Mouse (Mus musculus) CH12.LX (cell line): ENCODE measurements at regions not wholly inside any gene's neighbourhood (a gene's known extent, or its start where the extent isn't known, plus 50 kb on each side); places are given as distances from the start of the nearest gene placed in this dataset.

ENCODE experiments used
- DNase-seq: peaks from one replicate; pipeline ENCODE4 v3.0.0-alpha.2; 2013; ENCODE audit errors: extremely low read depth
- H3K27ac ChIP-seq: 2 replicates; pipeline ENCODE4 v1.5.1; 2012; ENCODE audit warnings: low read depth, mild to moderate bottlenecking, control low read depth, moderate library complexity; ENCODE audit not compliant: insufficient read depth
- H3K27me3 ChIP-seq: replicated peaks from 2 replicates; pipeline ENCODE3; 2012; ENCODE audit warnings: inconsistent platforms
- H3K36me3 ChIP-seq, 2 experiments: replicated peaks in 1 of 2; 2 replicates each; pipeline versions ENCODE3 to v1.6.1; 2012; ENCODE audit warnings: inconsistent platforms in 1 of 2, low read length in 1 of 2, mild to moderate bottlenecking in 1 of 2, mixed read lengths in 1 of 2, moderate library complexity in 1 of 2; ENCODE audit not compliant: control insufficient read depth in 1 of 2, insufficient read depth in 1 of 2
- H3K4me1 ChIP-seq, 2 experiments: 2 replicates each; pipeline ENCODE4 v1.6.1; 2012; ENCODE audit warnings: inconsistent platforms in 1 of 2, moderate library complexity in 1 of 2; ENCODE audit not compliant: insufficient read depth in 2 of 2, control insufficient read depth in 1 of 2
- H3K4me2 ChIP-seq: 2 replicates; pipeline ENCODE4 v1.6.1; 2012; ENCODE audit warnings: low read depth, mild to moderate bottlenecking, control low read depth; ENCODE audit not compliant: poor library complexity, insufficient read depth, severe bottlenecking
- H3K4me3 ChIP-seq, 3 experiments: fragments of 150-350 bp in 1 of 3; sonication (generic) in 1 of 3; replicated peaks in 1 of 3; 2 replicates each; pipeline versions ENCODE3 to v1.5.1; 2011 to 2012; ENCODE audit warnings: low read depth in 2 of 3, low read length in 2 of 3, mild to moderate bottlenecking in 2 of 3, moderate library complexity in 2 of 3, control low read depth in 1 of 3, improper control_type of control experiment in 1 of 3, inconsistent platforms in 1 of 3, mixed read lengths in 1 of 3; ENCODE audit not compliant: poor library complexity in 1 of 3
- H3K79me2 ChIP-seq: replicated peaks from 2 replicates; pipeline ENCODE4 v1.6.1; 2012; ENCODE audit warnings: mild to moderate bottlenecking, moderate library complexity; ENCODE audit not compliant: control insufficient read depth, poor library complexity, insufficient read depth, severe bottlenecking; ENCODE audit errors: extremely low read depth
- H3K9ac ChIP-seq: 2 replicates; pipeline ENCODE4 v1.6.1; 2012; ENCODE audit warnings: low read depth, mild to moderate bottlenecking, control low read depth, moderate library complexity; ENCODE audit not compliant: insufficient read depth
- H3K9me3 ChIP-seq: replicated peaks from 2 replicates; pipeline ENCODE3; 2012; ENCODE audit warnings: low read length, inconsistent platforms, mixed read lengths
- CTCF ChIP-seq, 2 experiments: IDR thresholded peaks in 1 of 2; conservative IDR thresholded peaks in 1 of 2; 2 replicates each; pipeline ENCODE4 v1.5.1; 2011 to 2012; ENCODE audit warnings: low read depth in 2 of 2, low read length in 2 of 2, improper control_type of control experiment in 1 of 2, inconsistent platforms in 1 of 2, mild to moderate bottlenecking in 1 of 2, moderate library complexity in 1 of 2
- E2F4 ChIP-seq: IDR thresholded peaks from 2 replicates; pipeline ENCODE4 v1.6.1; 2011; ENCODE audit warnings: low read depth, low read length, improper control_type of control experiment; ENCODE audit not compliant: insufficient replicate concordance
- ELF1 ChIP-seq: IDR thresholded peaks from 2 replicates; pipeline ENCODE4 v1.6.1; 2014; ENCODE audit warnings: low read depth, mild to moderate bottlenecking, inconsistent platforms, low read length, improper control_type of control experiment
- EP300 ChIP-seq: IDR thresholded peaks from 2 replicates; pipeline ENCODE4 v1.6.1; 2011; ENCODE audit warnings: low read length, improper control_type of control experiment
- ETS1 ChIP-seq: conservative IDR thresholded peaks from 2 replicates; pipeline ENCODE4 v1.6.1; 2012; ENCODE audit warnings: low read depth, mild to moderate bottlenecking, inconsistent platforms, low read length, improper control_type of control experiment, moderate library complexity
- HCFC1 ChIP-seq: IDR thresholded peaks from 2 replicates; pipeline ENCODE4 v1.6.1; 2012; ENCODE audit warnings: low read depth, mild to moderate bottlenecking, inconsistent platforms, low read length, improper control_type of control experiment
- IRF4 ChIP-seq: IDR thresholded peaks from 2 replicates; pipeline ENCODE4 v1.6.1; 2014; ENCODE audit warnings: low read depth, mild to moderate bottlenecking, inconsistent platforms, low read length, improper control_type of control experiment
- JUN ChIP-seq: IDR thresholded peaks from 2 replicates; pipeline ENCODE4 v1.6.1; 2011; ENCODE audit warnings: low read depth, mild to moderate bottlenecking, low read length, improper control_type of control experiment, moderate library complexity; ENCODE audit not compliant: insufficient read depth
- JUND ChIP-seq: conservative IDR thresholded peaks from 2 replicates; pipeline ENCODE4 v1.6.1; 2011; ENCODE audit warnings: low read depth, low read length, improper control_type of control experiment
- MAFK ChIP-seq: IDR thresholded peaks from 2 replicates; pipeline ENCODE4 v1.6.1; 2011; ENCODE audit warnings: low read length, improper control_type of control experiment; ENCODE audit not compliant: insufficient replicate concordance
- MAX ChIP-seq: IDR thresholded peaks from 2 replicates; pipeline ENCODE4 v1.6.1; 2011; ENCODE audit warnings: low read length, improper control_type of control experiment
- MXI1 ChIP-seq: IDR thresholded peaks from 2 replicates; pipeline ENCODE4 v1.6.1; 2011; ENCODE audit warnings: mild to moderate bottlenecking, low read depth, low read length, improper control_type of control experiment
- MYC ChIP-seq: IDR thresholded peaks from 2 replicates; pipeline ENCODE4 v1.6.1; 2011; ENCODE audit warnings: low read depth, mild to moderate bottlenecking, improper control_type of control experiment, low read length
- NELFE ChIP-seq: IDR thresholded peaks from 2 replicates; pipeline ENCODE4 v1.6.1; 2011; ENCODE audit warnings: low read depth, low read length, improper control_type of control experiment
- NRF1 ChIP-seq: IDR thresholded peaks from 2 replicates; pipeline ENCODE4 v1.6.1; 2014; ENCODE audit warnings: low read depth, mild to moderate bottlenecking, inconsistent platforms, low read length, improper control_type of control experiment, moderate library complexity
- POLR2AphosphoS2 ChIP-seq: IDR thresholded peaks from 2 replicates; pipeline ENCODE4 v1.6.1; 2011; ENCODE audit warnings: low read depth, low read length, improper control_type of control experiment
- SMC3 ChIP-seq: IDR thresholded peaks from 2 replicates; pipeline ENCODE4 v1.6.1; 2011; ENCODE audit warnings: low read depth, low read length, improper control_type of control experiment
- UBTF ChIP-seq: IDR thresholded peaks from 2 replicates; pipeline ENCODE4 v1.6.1; 2012; ENCODE audit warnings: low read depth, mild to moderate bottlenecking, inconsistent platforms, low read length, improper control_type of control experiment, moderate library complexity
- USF2 ChIP-seq: conservative IDR thresholded peaks from 2 replicates; pipeline ENCODE4 v1.6.1; 2011; ENCODE audit warnings: low read depth, low read length, improper control_type of control experiment
- ZKSCAN1 ChIP-seq: IDR thresholded peaks from 2 replicates; pipeline ENCODE4 v1.6.1; 2012; ENCODE audit warnings: low read depth, inconsistent platforms, low read length, improper control_type of control experiment, borderline replicate concordance
- ZNF384 ChIP-seq: IDR thresholded peaks from 2 replicates; pipeline ENCODE4 v1.6.1; 2012; ENCODE audit warnings: low read depth, low read length, improper control_type of control experiment, inconsistent platforms
- dilution Hi-C: fragments of 300-500 bp; cut with MboI; formaldehyde crosslinking; loops from 2 replicates; pipeline ENCODE4 v1.14.3; 2020; ENCODE audit warnings: low sequenced_read_pairs; ENCODE audit not compliant: extremely low pct_unique_long_range_greater_than_20kb, extremely low pct_ligation_motif_present
- in situ Hi-C: fragments of 300-500 bp; cut with MboI; formaldehyde crosslinking; loops from 3 replicates; pipeline ENCODE4 v1.14.3; 2019; ENCODE audit warnings: low sequenced_read_pairs, low pct_ligation_motif_present, low pct_unique_long_range_greater_than_20kb, mixed read lengths

- H3K4me1 ChIP-seq = peaks cover 3 to 23% of the 10 kb centered on the region in 2 experiments; a peak in 3 of 4 replicates
- no peak overlapping the region for H3K27ac ChIP-seq
- H3K27me3 ChIP-seq = no peaks in the 10 kb centered on the region
- no peak overlapping the region for H3K9ac ChIP-seq
- no peak overlapping the region for H3K4me3 ChIP-seq
- H3K9me3 ChIP-seq = no peaks in the 10 kb centered on the region
- no peaks in the 10 kb centered on the region for H3K36me3 ChIP-seq
- in situ Hi-C loops = no loop called here
- TF ChIP-seq MYC (no peak), ZKSCAN1 (no peak), CTCF (conservative IDR thresholded peaks at IDR 0.05 in 1 of 2, IDR thresholded peaks at IDR 0.05 in 1 of 2; ENCODE audit: low read depth in 2 of 2, low read length in 2 of 2) (no peak), IRF4 (no peak), MAFK (no peak)
- dilution Hi-C loops = no loop called here
- no peaks in the 10 kb centered on the region for H3K79me2 ChIP-seq
- H3K4me2 ChIP-seq = no peak overlapping the region
- DNase-seq = no peak
These were observed 180.3 kb downstream of the Cog6 start for GRCm38 (mm10) chr3:52836780-52837179.

- H3K79me2 ChIP-seq = no peaks in the 10 kb centered on the region
- no peak overlapping the region for H3K27ac ChIP-seq
- no peaks in the 10 kb centered on the region for H3K27me3 ChIP-seq
- no peaks in the 10 kb centered on the region for H3K36me3 ChIP-seq
- peaks cover 6 to 33% of the 10 kb centered on the region in 2 experiments; a peak in 3 of 4 replicates for H3K4me1 ChIP-seq
- H3K4me2 ChIP-seq = no peak overlapping the region
- no peak for DNase-seq
- in situ Hi-C loops (no loop called here), dilution Hi-C loops (no loop called here)
- no peak for TF ChIP-seq EP300
- TF ChIP-seq ELF1 = no peak
- TF ChIP-seq ETS1 = no peak
- no peak for TF ChIP-seq JUND
- TF ChIP-seq ZKSCAN1 = no peak
- TF ChIP-seq MAX = no peak
- no peak for TF ChIP-seq MAFK
- TF ChIP-seq JUN = no peak
- no peak for TF ChIP-seq NELFE
- no peak for TF ChIP-seq SMC3
- no peak for TF ChIP-seq NRF1
- no peak for TF ChIP-seq MXI1
- no peaks in the 10 kb centered on the region for H3K9me3 ChIP-seq
- H3K9ac ChIP-seq = no peak overlapping the region
- H3K4me3 ChIP-seq = no peak overlapping the region
These were observed 184.6 kb downstream of the Cog6 start for GRCm38 (mm10) chr3:52832421-52832820.

DNA sequence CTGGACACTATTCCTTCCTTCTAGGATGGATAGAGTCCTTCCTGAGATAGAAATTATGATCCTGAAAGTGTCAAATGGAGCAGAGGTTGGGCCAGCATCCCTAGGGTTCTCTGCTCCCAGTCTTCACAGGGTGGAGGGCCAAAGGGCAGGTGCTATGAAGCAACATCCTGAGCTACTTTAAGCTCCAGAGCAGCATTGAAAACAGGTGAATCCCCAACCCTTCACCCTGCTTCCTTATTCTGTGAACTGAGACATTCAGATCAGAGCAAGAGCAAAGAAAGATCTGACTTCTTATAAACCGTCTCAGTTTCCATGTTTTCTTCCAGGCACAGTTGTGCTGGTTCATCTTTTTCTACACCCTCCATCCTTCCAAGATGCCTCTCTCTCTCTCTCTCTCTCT lies 185.1 kb downstream of the Cog6 start:
- in situ Hi-C loops = no loop called here
- peak; percentile 34 for DNase-seq
- H3K79me2 ChIP-seq = no peaks in the 10 kb centered on the region
- no peak overlapping the region for H3K27ac ChIP-seq
- peaks cover 6 to 33% of the 10 kb centered on the region in 2 experiments; a peak in 3 of 4 replicates for H3K4me1 ChIP-seq
- dilution Hi-C loops = no loop called here
- TF ChIP-seq E2F4 (no peak), CTCF (conservative IDR thresholded peaks at IDR 0.05 in 1 of 2, IDR thresholded peaks at IDR 0.05 in 1 of 2; ENCODE audit: low read depth in 2 of 2, low read length in 2 of 2) (no peak), HCFC1 (no peak), ZKSCAN1 (no peak), POLR2AphosphoS2 (no peak), UBTF (no peak), ZNF384 (no peak), USF2 (no peak), MYC (no peak)
- H3K4me2 ChIP-seq = no peak overlapping the region
- no peak overlapping the region for H3K4me3 ChIP-seq
- H3K9ac ChIP-seq = no peak overlapping the region
- H3K9me3 ChIP-seq = no peaks in the 10 kb centered on the region
- H3K36me3 ChIP-seq = no peaks in the 10 kb centered on the region
- H3K27me3 ChIP-seq = no peaks in the 10 kb centered on the region
